Mouse (Mus musculus) kidney, adult 8-10 months (tissue): ENCODE measurements at regions not wholly inside any gene's neighbourhood (a gene's known extent, or its start where the extent isn't known, plus 50 kb on each side); places are given as distances from the start of the nearest gene placed in this dataset.

Experiments
- DNase-seq, 2 experiments: peaks; one replicate each; pipeline ENCODE4 v3.0.0; 2022

DNA sequence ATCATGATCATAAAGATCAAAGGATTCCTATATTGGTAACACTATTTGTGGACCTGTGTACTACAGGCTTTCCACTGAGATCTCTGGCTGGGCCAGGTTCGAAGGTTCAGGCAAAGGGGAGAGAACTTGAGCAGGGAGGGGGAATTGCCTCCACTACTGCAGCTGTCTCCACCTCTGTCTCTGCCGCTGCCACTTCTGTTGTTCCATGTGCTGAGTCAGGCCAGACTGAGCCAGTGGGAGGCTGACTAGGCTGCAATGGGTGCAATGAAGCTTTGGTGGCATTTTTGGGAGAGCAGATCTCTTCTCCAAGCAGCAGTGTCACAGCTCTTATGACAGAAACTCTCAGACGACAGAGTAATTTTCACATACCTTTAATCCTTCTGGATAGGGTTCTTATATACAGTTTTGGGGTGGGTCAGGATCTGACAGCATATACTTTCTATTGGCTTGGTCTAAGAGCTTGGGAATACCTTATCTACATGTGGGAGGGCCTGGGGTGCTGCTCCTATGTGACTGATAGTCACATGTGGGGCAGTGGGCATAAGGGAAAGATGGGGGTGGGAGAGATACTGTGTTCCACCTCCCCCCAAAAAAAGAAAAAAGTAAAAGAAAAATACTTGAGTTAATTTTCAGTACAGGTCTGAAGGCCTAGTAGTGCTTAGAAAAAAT, 281.5 kb upstream of the Xrcc4 start:
- no peak for DNase-seq

DNA sequence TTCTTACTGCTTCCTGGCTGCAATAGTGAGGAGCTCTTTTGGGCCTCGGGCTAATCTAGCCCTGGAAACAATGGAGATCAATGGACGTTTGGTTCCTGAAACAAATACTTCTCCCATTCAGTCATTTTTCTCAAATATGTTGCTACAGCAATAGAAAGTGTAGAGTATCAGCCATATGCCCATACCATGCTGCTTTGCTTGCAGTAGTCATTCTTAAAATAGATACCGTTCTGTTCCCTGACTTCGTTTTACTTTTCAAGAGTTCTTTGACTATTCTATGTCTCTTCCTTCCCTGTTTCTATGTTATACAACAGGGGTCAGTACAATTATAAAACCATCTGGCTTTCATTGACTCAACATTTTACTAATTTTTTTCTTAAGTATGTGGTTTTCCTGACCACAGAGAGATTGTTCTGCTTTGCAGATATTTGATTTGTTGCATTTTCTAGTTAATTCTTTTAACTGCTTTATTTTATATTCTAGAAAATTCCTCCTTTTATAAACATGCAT, 275.2 kb upstream of the Xrcc4 start:
- no peak for DNase-seq

DNA sequence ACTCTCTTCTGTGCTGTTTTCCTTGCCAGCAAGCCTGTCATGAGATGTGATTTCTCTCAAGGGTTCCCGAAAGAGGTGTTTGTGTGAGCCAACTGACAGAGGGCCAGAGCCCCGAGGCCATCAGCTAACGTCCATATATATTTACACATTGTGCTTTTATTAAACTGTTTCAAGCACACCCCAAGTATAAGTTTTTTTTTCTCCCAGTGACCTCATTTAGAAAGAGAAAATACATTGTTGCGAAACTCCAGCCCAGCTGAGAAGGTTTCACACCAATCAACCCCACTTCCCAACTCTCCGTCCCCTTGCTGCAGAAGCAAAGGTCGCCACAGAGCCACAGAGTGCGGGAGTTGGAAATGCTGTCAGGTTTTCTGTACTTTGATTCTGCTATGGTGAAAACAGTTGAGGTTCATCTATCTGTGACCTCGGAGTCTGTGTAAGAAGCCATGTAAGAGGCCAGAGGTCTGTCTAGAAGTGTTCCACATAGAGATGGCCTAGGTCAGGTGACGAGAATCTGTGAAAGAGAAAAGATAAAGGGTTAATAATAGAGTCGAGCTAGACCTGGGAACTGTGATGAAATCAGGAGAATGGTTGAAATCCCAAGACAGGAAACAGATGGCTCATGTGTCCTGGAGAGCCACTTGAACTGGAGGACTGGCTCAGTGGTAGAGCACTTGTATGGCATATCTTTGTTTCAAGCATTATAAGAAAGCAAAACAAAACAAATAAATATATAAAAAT, 270.6 kb upstream of the Xrcc4 start:
- DNase-seq = no peak

DNA sequence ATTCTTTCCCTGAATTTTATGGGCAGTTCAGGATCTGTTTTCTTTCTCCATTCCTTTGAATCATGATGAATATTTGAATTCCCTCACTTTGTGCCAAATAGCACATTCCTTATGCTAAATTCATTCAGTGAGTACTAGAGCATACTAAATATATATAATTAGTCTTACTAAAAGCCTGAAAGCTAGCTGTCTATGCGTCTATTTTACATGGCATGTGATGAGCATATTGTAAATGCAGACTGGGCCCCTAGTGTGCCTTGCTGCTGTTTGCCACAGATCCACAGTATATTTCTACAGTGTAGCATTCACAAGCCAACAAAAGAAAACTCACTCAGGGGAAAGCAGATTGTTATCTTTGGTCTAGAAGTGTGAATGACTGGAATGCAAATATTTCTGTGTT, 268.7 kb upstream of the Xrcc4 start:
- no peak for DNase-seq

DNA sequence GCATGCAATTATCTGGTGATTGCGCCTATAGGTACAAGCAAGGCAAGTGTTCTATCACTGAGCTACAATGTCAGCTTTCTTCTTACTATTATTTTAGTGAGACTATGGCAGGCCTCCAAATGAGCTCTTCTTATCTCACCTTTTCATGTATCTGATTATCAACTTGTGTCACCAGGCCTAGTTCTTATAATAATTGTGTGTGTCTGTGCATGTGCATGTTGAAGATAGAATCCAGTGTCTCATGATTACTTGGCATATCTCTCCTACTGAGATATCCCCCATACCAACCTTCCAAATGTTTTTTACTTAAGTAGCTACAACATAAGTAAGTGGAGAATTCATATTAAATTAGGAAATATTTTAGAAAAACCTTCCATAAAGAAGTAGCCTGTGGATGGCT, 266.2 kb upstream of the Xrcc4 start:
- no peak for DNase-seq

DNA sequence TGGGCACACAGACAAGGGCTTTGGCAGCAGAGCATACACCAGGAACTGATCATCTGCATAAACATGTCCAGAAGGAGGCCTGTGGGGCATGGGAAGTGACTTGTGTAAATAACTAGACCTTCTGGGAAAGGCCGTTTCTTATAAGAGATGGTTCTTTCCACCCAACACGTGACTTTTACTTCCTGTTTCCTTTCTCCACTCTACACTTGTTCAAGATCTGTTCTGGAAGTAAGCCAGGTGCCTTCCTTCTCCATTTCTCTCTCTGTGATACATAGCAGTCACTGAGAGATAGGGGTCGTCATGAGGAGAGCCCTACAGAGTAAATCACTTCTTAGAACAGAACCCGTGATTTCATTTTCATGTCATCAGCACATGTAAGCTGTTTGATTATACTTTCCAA, 253.4 kb upstream of the Xrcc4 start:
- DNase-seq = no peak

DNA sequence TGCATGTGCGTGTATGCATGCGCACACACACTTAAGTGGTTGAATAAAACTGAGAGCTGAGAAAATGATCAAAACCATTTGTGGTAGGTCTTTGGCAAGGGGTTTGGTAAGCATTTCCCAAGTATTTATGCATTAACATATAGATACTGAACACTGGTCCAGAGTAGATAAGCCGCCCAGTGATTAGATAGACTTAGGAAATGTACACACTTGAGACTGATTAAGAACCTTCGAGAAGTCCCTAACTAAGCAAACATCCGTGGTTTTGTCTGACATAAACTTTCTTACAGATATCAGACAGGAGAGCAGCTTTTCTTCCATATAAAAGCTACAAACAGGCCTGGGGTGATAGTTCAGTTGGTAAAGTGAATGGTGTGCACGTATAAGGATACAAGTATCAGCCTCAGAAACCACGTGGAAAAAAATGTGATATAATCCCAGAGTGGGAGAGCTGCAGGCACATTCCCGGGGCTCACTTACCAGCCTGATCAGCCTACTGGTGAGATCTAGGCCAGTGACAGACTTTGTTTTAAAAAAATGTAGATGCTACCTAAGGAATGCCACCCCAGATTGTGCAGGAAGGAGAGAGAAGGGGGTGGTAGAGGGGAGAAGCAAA, 252.3 kb upstream of the Xrcc4 start:
- no peak for DNase-seq

DNA sequence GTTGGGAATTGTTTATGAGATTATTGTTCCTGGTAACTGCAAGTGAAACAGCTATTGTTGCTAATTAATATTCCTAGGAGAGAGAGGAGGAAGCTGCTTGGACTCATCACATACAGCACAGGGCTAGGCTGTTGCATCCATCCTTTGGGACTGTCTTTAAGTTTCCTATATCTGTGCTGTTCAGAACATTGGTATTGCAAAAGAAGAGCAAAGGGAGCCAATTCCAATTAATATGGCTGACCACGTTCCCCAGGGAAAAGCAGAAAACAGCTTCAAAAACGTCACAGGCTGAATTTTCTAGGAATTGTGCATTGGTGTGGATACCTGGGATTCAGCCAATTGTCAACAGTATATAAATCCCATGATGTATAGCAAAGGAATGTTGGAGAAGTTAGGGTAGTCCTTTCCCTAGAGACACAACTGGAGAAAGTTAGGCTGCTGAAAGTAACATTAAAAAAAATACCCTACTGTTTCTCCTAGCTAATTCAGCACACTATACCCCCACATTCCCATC, 251.3 kb upstream of the Xrcc4 start:
- no peak for DNase-seq

DNA sequence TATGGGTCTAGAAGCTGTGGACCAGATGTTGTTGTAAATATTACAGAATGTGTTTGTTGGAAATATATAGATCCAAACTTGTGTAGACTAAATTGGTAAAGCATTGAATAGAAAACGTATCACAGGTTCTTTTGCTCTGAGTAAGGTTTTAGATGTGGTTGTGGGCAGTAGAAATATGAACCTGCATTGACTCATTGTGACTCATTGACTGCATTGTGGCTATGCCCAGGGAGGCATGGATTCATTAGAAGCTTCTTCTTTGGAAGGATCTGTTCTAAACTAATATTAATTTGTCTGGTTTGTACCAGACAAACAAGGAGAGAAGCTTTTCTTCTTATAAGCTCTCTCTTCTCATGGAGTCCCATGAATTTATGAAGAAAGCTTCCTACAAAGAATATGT, 248.2 kb upstream of the Xrcc4 start:
- no peak for DNase-seq

DNA sequence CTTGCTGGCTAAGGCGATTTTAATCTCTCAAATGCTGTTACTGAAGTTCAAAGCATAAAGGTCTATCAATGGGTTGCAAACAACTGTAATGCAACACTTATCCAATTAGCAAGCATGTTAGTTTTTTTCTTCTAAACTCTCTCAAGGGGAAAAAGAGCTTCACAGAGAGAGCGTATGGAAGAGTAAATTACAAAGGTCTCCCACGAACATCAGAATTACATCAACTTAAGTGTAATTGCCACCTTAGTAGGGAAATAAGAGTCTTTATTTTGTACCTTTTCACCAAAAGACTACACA, 246.3 kb upstream of the Xrcc4 start:
- DNase-seq = no peak

DNA sequence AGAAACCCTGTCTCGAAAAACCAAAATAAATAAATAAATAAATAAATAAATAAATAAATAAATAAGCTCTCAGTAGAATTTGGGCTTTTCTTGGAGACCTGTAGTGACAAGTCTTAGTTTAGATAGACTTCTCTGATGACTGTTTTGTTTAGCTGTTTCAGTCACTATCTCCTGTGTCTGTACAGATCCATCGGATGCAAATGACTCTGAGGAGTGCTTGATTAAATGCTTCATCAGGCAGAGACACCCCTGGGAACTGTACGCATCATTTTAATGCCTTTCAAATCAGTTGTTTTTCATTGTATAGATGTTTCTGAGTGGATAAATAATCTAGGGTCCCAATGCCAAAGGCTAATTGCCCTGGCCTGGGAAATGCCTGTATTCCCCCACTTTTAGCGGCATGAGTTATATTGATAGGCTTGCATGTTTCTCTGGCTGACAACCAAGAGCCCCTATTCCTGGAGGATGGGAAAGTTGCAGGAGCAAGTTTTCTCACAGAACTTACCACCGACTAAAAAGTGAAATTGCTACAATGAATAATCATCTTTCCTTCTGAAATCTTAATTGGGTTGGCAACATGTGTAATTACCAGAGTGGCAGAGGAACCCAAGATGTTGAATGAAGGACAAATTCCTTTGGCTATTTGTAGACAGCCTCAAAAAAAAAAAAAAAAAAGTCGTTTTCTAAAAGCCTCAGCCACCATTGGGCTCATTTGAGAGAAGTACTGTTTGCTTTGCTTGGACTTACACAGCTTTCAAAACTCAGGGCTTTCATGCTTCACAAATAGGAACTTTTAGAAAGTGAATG, 245.7 kb upstream of the Xrcc4 start:
- no peak for DNase-seq

DNA sequence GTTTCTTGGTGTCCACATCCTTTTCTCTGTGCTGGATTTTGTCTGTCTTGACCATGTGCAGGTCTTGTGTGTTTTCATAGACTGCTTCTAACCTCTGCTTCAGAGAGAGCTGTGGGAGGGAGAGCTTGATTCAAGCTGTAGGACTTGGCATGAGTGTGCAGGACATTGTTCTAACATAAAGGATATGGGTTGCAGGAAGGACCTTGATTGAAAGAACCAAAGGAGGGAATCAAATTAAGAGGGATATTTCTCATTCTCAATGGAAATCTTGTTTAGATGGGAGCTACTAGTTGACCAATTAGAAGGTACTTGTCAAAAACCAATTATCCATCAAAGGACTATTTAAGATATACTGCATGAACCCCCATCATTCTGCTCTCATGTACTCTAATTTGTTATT, 244.9 kb upstream of the Xrcc4 start:
- DNase-seq = no peak

DNA sequence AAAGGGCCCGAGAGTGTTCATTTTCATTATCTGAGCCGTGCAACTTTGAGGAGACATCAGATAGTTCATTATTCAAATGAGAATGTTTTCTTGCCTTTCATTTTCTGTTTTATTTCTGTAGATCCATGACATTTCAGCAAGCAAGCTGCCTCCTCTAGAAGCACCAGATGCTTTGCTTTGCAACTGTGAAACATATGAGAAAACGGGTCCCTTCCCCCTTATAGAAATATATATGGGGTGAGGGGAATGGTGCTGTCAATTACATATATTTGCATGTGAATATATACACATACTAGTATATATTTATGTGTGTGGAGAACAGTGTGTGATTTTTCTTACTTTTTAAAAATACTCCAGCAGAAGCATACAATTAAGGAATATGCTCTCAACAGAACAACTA, 235.8 kb upstream of the Xrcc4 start:
- no peak for DNase-seq

DNA sequence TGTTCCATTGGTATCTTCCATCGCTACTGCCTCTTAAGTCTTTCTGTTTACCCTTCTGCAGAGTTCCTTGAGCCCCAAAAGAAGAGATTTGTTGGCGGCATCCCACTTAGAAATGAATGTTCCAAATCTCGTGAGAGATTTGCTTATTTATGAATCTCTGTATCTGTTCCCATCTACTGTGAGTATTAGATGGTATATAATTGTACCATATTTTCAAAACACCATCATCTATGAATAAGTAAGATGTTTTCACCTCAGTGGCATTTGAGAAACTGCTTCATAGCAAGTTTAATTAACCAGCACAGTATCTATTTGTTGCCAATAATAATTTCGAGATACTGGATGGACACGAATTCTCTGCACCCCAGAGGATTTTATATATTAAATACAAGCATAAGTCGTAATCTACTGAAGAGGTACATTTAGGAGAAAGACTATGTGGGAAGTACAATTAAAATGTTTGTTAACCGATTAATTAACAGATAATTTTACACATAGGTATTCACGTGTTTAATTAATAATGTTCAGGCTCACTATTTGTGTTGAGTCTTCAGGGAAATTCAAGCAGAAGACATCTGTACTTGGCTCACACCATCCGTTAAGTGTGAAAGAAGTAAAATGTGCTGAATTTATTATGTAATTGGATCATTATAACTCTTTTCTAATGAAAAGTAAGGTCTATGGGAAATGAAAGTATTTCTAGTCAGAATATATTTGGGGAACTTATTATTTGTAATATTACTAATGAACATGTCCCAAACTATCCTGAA, 224.0 kb upstream of the Xrcc4 start:
- DNase-seq = no peak

DNA sequence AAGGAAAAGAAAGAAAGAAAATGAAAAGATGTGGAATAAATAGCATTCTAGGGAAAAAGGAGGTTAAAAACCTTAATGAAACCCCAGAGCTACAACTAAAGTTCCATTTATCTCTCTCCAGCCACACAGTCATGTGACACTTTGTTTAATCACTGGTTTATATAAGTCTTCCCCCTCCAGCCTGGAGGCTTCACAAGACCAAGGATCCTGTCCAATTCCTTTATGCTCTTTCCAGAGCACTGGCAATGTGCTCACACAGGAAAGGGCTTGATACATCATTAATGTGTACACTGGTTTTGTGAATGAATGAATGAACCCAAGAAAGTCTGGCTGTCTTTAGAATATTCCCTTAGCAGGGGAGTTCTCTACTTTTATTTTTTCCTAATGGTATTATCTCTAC, 221.1 kb upstream of the Xrcc4 start:
- DNase-seq = no peak

DNA sequence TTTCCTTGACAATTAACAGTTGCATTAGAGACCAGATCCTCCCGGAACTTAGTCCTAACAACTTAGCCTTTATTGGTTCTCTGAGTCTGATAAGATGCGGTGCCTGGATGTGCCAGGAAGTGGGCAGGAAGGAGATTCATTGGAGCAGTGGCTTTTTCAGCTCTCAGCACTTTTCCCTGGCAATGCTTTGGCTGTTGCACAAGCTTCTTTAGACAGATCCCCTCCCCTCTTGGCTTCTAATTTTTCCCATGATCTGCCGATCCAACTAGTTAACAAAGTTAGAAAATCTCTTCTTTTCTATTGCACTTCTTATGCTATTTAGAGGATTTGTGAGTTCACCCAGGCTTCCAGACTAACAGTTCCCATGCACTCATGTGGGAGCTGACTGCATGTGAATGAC, 211.1 kb upstream of the Xrcc4 start:
- no peak for DNase-seq

DNA sequence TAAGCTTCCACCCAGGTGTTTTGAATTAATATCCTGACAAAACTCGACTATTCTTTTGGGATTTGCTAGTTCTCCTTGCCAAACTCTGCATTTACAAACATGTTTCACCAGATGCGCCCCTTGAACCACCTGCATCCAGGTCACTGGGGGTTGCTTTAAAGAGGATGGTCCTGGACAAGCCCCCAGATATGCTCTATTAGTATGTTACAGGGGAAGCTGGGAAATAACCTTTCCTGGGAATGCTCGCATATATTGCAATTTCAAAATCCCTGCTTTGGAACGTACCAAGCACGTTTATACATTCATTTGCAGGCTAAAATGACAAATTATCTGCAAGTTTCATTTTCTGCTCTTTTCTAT, 205.2 kb upstream of the Xrcc4 start:
- DNase-seq = no peak

DNA sequence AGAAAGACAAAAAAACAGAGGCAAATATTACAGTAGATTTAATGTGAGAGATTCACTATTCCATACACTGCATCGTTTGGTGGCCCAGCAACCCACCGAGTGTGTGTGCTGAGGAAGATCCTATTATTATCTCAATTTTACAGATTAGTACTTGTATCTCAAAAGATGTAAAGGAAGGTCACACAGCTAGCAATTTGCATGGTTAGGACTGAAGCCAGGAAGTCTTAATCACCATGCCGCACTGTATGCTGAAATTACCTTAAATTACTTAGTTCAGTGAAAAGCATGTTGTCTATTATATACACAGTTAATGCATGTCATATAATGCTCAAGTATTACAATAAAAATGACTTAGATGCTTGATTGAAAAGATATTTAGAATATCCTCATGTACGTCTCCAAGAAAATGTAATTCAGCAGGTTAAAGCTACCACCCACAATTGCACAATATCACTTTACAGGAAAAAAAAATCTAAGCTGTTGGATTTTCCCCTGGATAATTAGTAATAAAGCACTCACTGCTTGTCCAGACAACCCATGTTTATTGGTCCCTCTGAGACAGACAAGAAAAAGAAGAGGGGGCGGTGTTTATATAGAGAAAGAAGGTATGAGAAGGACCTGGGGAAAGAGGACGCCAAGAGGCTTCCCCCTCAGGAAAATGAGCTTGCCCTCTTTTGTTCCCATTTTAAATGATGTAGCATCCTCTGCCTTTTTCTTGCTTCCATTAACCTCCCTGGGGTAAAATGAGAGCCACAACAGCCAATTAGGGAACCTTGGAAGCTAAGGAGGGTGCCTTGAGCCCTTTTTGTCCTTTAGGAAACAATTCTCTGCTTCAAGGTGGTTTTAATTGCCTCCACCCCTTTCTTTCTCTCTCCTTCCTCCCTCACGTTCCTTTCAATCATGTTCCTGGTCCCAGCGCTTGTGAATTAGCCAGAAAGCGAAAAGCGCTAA, 204.6 kb upstream of the Xrcc4 start:
- no peak for DNase-seq

DNA sequence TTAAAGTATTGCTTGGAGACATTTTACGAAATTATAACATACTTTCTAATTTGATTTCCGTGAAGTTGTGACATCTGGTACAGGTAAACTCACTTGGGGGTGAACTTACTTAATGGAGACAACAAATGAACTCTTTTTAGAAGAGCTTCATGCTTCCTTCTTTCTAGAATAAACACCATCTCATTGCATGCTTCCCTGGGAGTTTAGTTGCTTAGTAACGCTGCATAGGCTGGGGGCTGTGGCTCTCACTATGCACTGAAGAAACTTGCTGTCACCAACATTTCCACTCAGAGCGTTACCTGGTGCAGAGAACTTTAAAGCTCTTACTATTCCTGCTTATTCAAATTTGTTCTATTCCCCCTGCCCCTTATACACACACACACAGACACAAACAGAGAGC, 203.5 kb upstream of the Xrcc4 start:
- no peak for DNase-seq

DNA sequence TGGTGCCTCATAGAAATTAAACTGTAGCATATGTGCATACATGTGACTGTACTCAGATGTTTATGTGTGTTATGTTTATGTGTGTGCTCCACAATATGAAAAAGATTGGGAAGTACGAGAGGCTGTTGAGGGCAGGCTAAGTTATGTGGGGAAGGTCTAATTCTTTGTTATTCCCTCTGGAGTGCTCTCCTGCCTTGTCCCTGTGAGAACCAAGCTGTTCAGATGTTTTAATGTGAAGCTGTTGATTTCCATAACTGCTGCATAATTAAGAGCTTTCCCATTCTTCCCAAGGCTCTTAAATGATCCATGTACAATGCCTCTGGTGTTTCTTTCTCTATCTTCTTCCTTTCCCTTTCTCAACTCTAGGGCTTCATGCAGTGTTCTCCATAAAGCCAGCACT, 202.7 kb upstream of the Xrcc4 start:
- DNase-seq = no peak

DNA sequence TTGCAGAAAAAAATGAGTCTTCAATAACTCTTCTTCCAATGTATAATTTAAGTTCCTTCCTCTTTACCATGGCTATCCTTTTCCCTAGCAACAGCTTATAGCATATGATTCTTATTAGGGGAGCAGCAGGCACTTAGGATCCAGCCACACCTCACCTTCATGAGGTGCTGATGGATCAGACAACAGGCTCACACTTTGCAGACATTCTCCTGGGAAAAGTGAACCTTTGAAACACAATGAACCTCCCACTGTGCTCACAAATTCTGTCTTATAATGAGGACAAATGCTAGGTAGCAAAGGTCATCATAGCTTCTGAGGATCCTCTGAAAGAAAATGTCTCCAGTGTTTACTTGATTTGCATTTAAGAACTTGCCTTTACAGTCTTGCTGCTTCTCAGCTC, 191.6 kb upstream of the Xrcc4 start:
- DNase-seq = no peak
